Mouse (Mus musculus): ENCODE measurements around the gene Bcl2a1c.
A peak's percentile ranks its signal among the peaks of the same experiment; 100 is the strongest.
"Not testable (repeated sequence)": the region's sequence is repeated elsewhere in the genome, so short reads cannot be mapped to it uniquely, and the experiment has no call there.

Bcl2a1c gene

DNA sequence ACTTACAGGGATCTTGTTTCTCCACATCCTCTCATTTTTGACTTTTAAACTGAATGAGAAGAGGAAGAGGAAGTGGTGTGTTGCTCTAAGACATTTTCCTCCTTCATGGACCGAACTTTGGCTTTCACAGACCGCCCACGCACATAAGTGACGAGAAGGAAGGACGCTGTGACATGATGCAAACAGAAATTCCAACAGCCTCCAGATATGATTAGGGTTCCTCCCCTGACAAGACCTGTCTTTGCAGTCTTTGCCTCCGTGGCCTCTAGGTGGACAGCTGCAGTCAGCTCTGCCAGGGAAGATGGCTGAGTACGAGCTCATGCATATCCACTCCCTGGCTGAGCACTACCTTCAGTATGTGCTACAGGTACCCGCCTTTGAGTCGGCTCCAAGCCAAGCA, at the start of gene Bcl2a1c:
TSS of gene Bcl2a1c (plus strand) at position 281 of the 400 bp plus-strand sequence.
- not testable (repeated sequence) for DNase-seq (ENCODE audit: low read depth)

DNA sequence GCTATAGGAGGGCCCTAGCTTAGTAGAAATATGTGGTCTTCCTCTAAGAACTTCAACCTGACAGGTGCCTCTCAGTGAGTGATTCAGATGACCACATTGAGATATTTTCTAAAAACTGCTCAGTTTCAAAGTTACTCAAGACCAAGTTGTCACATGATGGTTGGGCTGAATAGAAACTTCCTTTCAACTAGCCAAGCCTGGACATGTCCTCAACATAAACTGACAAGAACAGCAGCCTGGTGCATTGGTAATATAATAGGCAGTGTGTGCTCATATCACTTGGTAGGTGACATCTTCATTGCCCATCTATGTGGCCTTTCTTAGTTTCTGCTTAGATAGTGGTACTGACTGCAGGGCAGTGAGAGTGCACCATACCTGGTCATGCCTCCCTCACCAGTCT, 24.0 kb upstream of the Bcl2a1c start:
- DNase-seq (ENCODE audit: low read depth): not testable (repeated sequence)

DNA sequence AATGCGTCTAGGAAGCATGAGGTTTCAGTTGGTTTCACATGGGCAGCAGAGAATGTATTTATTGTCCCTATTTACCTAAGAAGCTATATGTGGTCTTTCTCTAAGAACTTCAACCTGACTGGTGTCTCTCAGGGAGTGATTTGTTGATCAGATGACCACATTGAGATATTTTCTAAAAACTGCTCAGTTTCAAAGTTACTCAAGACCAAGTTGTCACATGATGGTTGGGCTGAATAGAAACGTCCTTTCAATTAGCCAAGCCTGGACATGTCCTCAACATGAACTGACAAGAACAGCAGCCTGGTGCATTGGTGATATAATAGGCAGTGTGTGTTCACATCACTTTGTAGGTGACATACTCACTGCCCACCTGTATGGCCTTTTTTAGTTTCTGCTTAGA, 18.2 kb upstream of the Bcl2a1c start:
- DNase-seq (ENCODE audit: low read depth): not testable (repeated sequence)

DNA sequence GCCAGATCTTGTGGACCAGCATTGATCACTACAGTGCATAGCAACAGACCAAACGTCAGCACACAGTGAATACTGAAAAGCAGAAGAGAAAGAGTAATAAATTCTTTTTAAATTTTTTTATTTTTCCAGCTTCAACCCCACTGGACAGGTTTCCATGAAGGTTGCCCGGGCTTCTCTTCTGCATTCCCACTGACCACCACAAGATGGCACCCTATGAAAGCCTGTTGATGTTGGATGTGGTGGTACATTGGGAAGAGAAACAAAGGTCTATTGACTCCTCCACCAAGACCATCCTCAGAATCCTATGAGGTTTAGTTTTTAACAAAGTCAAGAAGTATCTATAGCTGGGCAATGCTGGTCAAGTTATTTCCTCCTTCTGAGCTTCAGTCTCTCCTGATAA, 11.9 kb upstream of the Bcl2a1c start:
- peak; percentile 25 for DNase-seq (ENCODE audit: low read depth)

DNA sequence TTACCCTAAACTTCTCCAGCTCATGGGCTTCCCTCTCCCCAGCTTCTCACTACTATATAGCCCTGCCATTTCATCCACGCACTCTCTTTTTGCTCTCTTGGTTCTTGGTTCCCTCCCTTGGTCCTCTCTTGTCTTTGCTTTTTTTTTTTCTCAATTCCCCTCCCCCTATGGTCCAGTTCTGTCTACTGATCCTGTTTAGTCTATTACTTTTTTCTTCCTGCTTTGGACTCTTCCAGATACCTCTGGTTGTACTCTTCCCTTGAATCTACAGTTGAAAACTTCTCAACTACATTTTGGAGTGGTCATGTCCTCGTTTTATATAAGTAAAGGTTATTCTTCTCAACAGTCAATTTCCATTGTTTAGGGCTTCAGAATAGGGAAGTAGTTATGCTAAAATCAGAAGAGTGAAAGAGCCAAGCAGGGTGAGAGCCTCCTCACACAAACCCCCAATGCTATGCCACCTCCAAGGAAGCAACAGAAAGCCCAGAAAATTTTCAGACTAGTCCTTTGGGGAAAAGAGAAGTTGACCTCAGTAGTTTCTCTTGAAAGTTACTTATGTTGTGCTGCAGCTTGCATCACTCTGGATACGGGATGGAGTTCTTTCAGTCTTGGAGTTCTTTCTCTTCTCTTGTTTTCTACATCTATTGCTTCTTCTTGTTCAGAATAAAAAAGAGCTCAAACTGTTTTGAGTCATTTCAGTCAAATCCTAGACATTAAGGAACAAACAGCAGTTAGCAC, 3.8 kb upstream of the Bcl2a1c start:
- no peak for DNase-seq (ENCODE audit: low read depth)

DNA sequence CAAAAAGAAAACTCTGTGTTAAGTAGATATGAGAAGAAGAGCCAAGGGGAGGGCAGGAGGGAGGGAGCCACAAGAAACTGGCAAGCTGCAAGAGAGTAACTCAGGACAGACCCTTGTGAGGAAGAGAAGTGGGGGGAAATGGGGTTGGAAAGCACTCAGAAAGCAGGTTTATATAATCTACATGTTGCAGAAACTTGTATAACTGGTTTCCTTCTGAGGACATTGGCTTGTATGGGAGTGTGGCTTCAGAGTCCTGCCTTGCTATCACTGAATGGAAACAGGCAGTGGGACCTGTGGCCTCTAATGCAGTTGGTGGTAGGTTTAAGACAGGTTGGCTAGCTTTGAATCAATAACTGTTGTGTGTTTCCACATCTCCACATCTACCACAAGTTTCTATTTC, 1.6 kb upstream of the Bcl2a1c start:
- not testable (repeated sequence) for DNase-seq (ENCODE audit: low read depth)

DNA sequence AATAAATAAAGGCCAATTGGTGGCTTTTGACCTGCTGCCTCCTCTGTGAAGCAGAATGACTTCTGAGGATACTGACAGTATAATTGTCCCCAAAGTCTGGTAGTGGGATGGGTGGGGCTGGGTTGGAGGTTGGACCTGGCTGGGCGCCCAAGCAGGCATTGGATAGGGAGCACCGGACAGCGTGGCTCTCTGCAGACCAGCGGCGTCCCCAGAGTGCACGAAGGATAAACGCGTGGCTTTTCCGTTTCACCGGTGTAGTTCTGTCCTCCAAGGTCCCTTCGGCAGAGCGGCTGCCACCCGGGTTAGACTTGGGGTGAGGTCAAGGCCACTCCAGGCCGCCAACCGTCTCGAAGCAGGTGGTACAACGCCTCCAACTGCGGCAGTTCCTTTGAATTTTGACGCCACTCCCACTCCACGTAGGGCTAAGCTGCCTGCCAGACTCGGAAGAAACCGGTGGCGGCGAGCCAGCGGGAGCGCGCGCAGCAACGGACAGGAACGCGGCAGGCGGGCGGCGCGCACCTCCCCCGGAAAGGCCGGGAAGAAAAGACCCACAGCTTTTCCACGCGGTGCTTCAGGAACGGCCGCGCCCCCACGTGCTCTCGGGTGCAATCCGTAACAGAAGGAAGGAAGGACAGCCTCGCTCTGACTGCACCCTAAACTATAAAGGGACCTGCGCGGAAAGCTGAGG, 38.0 kb downstream of the Bcl2a1c start:
- no peak for DNase-seq (ENCODE audit: low read depth)

DNA sequence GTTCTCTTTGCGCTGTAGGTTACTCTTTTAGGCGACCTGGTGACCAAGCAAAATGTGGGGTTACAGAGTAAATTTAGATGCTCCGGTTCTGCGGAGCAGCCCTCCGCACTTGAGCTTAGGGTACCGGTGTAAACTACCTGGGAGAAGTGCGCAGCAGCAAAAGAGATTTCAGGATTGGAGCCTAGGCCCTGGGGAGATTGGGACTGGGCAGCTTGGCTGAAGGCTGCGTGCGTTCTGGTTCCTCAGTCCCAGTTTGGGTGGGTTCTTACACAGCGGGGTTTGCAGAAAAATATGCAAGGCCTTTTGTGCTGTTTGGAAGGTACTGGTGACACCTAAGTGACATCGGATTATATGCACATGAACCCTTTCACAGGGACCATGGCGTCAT, 38.5 kb downstream of the Bcl2a1c start:
- no peak for DNase-seq (ENCODE audit: low read depth)

DNA sequence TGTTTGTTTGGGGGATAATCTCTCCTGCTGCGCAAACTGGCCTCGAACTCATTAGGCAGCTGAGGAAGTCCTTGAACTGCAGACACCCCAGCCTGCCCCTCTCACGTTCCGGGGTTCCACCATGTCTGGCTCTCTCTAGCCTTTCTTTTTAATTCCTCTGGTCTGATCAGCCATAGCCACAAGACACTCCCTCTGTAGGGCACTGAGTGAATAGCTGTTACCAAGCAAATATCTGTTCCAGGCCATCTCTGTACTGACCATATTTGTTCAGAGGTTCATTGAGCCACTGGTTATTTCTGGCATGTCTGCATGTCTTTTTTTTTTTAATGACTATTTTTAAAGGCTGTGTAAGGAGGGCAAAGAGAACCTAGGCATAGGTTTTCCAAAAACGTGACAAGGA, 39.5 kb downstream of the Bcl2a1c start:
- DNase-seq (ENCODE audit: low read depth): not testable (repeated sequence)

DNA sequence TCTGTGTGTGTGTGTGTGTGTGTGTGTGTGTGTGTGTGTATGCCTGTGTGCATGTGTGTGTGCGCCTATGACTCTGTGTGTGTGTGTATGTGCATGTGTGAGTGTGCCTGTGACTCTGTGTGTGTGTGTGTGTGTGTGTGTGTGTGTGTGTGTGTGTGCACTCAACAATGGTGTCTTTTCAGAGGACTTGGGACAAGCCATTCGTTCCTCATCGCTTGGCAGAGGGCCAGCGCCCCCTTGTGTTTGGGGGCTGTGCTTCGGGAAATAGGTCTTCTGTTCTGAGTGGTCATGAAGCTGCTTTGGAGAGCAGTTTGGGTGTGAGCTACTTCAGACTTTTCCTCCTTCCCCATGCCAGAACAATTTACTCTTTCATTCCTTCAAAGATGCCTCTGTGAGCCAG, 41.8 kb downstream of the Bcl2a1c start:
- DNase-seq (ENCODE audit: low read depth): not testable (repeated sequence)

DNA sequence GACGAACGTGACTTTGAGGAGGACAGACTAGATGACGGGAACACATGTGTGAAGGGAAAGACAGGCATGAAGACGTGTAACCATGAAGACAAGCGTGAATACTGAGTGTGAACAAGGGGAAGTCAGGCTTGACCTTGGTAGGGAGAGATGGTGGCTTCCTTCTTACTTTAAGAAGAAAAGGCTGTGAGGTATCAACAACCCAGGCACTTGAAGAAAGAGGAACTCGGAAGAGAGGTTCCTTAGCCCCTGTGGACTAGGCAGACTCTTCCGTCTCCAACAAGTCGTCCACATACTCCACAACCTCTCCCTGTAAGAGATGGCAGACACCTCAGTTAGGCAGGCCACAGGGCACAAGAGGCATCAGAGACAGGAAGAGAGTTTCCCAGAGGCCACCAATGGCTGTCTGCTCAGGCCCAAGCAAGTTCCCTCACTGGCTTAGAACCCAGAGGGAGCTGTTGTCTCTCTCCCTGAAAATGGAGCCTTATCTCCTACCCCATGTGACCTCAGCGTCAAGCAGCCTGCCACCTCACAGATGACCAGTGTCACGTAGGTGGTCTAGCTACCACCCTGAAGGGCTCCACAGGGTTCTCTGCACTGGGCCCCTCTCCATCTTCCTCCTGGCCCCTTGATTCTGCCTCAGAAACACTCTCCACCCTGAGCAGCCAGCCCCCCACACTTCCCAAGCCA, 45.5 kb downstream of the Bcl2a1c start:
- no peak for DNase-seq (ENCODE audit: low read depth)

DNA sequence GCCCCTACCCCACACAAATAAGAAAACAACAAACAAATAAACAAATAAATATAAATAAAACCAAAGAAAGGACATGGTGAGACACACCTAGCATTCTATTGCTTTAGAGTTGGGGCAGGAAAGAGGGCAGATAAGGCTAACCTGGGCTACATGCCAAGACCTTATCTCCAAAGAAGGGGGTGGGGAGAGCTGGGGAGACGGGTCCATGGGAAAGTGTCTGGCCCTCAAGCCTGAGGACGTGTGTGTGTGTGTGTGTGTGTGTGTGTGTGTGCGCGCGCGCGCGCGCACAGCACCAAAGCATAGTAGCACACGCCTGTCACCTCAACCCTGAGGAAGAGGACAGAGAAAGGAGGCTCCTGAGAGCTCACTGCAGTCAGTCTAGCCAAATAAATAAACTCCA, 47.2 kb downstream of the Bcl2a1c start:
- no peak for DNase-seq (ENCODE audit: low read depth)

DNA sequence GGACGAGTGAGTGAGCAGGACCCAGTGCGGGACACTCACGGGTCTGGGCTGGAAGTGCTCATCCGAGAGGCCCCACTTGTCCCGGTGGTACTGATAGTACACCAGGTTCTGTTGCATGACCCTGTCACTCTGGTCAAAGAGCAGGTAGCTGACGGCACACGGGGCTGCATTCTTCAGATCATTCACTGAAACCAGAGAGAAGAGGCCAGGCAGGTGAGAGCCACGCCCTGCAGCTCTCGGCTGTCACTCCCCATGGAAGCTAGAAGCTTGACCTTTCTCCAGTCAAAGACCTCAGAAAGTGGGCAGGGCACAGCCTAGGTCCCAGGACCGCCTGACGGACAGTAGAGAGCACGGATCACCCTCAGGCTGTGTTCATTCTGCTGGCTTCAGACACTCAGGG, 49.9 kb downstream of the Bcl2a1c start:
- DNase-seq (ENCODE audit: low read depth): no peak

All from c-Kit-positive CD71-positive TER-119-negative erythroid progenitor cells, embryonic 14.5 days (primary cell).